Mouse (Mus musculus) kidney, postnatal 4 days (tissue): Measurements from ENCODE around the gene Gjb2.

Source experiments
- DNase-seq, 2 experiments: peaks; one replicate each; pipeline ENCODE4 v3.0.0; 2021; ENCODE audit warnings: mixed read lengths in 2 of 2

Gjb2 gene

DNA sequence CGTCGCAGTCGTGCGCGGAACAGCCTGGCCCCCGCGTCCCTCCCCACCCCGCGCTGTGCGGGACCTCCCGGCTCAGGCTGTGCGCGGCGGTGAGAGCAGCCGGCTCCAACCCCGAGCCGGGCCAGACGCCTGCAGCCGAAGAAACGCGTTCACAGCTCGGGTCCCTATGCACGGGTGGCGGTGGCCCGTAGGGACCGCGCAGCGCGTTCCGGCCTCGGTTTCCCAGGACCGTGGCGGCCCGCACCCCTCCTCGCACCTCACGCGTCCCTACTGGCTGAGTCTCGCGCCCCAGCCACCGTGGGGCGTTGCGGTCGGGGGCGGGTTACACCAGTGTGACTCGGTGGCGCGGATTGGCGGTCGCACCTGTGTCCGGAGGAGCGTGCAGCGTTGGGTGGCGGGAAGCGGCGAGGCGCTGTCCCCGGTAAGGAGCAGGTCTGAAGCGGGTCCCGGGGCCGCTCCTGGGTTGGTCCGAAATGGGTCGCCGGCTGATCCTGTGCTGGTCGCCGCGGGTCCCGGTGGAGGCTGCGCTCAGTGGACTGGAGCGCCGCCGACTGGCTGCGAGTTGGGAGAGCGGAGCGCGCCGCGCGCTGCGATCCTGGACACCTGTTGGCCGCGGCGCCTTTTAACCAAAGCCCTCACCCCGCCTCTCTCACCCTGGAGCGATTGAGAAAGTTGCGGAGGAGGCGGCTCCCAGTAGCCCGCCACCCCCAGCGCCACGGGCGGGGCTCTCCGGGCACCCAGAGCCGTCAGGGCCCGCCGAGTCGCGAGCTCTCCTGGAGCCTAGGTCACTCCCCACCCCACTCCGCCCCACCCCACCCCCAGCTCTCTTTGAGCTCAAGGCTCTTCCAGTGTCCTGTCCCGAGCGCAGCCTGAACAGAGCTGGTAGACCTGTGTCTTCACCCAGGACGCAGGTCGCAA, at the start of gene Gjb2:
Gene Gjb2, minus strand, starts transcription at position 597 of the 918 bp plus-strand sequence.
- DNase-seq = peak; percentile 65 to 82

DNA sequence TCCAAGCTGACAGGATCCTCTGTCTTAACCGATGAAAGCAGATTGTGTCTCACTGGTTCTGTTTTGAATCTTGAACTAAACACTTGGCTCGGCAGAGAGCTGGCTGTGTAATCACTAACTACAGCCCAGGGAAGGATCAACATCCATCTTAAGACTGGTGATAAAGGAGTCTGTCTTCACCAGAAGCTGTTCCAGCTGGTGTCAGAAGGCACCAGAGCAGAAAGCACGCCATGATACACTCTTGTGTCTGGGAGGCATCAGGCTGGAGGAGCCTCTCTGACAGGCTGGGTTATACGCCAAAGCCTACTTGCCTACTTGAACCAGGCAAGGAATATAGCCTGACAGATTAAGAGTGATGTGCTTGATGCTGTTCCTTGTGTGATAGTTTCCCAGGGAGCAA, 41.2 kb upstream of the Gjb2 start:
- no peak for DNase-seq

- DNase-seq = no peak
Measured at GRCm38 (mm10) chr14:57135265-57135664, 30.8 kb upstream of the Gjb2 start.

- peak; percentile 11 to 19 for DNase-seq
Measured at GRCm38 (mm10) chr14:57133161-57133661, 28.7 kb upstream of the Gjb2 start, which contains the start of gene Gjb6. Gene Gjb6, minus strand, starts transcription at chr14:57133611.

DNA sequence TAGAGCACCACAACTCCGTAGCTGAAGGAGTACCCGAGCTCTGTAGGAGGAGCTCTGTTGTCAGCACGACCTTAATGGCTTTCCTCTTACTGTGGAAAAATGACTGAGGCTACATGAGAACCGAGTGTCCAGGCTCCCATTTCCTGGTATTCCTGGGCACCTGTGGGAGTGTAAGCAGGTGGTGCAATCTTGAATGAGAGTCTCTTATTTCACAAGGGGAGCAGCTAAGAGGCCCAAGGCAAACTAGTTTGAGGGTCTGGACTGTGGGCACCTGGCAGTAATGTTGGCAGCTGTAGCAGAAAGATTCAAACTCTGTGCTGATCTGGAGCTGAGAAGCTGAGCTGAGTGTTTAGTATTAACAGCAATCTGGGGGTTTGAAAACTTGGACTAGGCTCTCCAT, 22.9 kb upstream of the Gjb2 start:
- no peak for DNase-seq

GRCm38 (mm10) chr14:57122295-57122694, 17.8 kb upstream of the Gjb2 start:
- DNase-seq = no peak

- peak; percentile 25 to 36 for DNase-seq
Measured at GRCm38 (mm10) chr14:57115823-57116544, 11.5 kb upstream of the Gjb2 start, which contains the start of gene Gm4491. Gene Gm4491, minus strand, starts transcription at chr14:57115883.

GRCm38 (mm10) chr14:57109194-57109593, 4.7 kb upstream of the Gjb2 start:
- peak in 1 of 2 experiments; percentile 41 for DNase-seq

- DNase-seq = no peak
Measured at GRCm38 (mm10) chr14:57107916-57108315, 3.4 kb upstream of the Gjb2 start.

GRCm38 (mm10) chr14:57107091-57107490, 2.6 kb upstream of the Gjb2 start:
- DNase-seq = peak in 1 of 2 experiments; percentile 45

DNA sequence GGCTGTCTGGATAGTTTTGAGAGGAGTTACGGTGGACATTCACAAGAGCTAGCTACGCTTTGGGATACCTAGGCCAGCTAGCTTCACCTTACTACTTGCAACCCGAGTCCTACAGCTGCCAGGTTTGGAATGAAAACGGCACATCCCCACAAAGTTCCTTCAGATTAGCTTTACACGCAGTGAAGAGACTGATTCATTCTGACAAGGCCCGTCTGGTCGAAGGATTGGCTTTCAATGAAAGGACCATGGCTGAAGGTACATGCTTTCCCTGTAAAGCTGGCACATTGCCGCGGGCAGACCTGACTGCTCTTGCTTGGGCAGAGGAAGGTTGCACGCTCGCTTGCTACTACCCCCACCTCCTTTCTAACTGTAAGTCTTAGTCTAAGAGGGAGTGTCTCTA, 1.2 kb upstream of the Gjb2 start:
- DNase-seq = peak; percentile 28 to 33

- peak in 1 of 2 experiments; percentile 16 for DNase-seq
Measured at GRCm38 (mm10) chr14:57105111-57105510, 609 bp upstream of the Gjb2 start.

GRCm38 (mm10) chr14:57103711-57104105, 794 bp downstream of the Gjb2 start:
- DNase-seq = peak in 1 of 2 experiments; percentile 18

DNA sequence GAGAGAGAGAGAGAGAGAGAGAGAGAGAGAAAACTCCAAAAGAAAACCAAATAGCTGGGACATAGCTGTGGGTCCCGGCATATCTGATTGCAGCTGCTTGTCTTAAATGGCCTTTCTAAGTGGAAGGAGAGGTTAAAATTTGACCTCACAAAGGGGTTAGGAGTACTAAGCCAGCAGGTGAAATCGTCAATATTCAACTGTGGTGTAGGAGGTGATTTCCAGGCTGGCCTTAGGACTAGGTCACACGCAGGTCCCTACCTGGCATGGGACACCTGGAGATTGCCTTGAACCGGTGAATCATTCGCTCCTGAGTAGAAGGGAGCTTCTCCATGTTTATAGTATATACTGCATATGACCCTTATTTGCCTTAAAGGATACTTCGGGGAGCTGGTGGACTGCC, 1.4 kb downstream of the Gjb2 start:
- no peak for DNase-seq

DNA sequence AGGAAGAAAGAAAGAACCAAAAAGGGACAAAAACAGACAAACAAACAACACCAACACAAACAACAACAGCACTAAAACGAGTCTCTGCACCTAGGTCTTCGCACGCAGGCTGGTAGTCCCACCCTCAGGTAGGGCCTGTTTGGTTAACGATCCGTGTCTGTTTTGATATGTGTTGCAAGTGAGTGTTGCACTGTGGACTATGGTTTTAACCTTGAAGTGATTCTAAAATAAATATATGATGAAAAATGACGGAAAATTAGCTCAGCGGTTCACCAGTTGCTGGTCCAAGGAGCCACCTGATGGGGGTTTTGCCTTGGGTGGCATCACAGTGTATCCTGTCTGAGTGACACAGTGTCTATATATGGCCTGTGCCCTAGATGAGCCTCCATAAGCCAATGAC, 2.9 kb downstream of the Gjb2 start:
- no peak for DNase-seq

DNA sequence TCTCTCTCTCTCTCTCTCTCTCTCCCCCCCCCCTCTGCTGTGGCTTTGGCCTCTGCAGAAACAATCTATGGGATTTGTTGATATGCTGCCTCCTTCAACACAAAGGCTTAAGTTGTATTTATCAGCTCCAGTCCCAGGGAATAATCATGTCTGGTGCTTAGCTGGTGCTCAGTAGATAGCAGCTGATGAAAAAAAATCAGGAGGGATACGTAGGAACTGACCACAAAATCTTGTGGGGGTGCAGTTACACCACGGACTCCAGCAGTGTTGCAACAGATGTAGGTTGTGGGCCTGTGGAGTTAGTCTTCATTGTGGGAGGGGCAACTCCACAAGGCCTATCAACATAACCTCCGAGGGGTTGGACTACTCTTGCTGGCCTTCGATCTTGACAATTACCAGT, 8.6 kb downstream of the Gjb2 start:
- DNase-seq = no peak

GRCm38 (mm10) chr14:57093029-57093428, 11.5 kb downstream of the Gjb2 start:
- peak; percentile 68 to 75 for DNase-seq

GRCm38 (mm10) chr14:57090001-57090400, 14.5 kb downstream of the Gjb2 start:
- DNase-seq = no peak

DNA sequence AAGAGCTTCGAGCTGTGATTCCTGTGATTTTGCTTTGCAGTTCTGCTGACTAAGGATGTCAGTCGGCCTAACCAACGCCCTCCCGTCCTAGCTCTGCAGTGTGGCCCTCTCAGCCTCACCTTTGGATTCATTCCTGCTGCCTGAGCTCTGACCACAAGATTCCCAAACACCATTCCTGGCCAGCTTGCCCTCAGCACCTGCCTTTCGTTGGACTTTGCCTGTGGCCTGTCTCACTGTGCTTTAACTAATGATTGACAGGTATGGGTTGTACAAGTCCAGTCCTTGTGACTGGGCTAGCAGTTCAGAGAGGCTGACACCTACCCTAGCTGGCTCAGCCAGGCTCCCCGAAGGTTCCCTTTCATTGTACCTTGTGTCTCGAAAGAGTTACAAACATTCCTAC, 15.4 kb downstream of the Gjb2 start:
- peak; percentile 27 to 64 for DNase-seq

DNA sequence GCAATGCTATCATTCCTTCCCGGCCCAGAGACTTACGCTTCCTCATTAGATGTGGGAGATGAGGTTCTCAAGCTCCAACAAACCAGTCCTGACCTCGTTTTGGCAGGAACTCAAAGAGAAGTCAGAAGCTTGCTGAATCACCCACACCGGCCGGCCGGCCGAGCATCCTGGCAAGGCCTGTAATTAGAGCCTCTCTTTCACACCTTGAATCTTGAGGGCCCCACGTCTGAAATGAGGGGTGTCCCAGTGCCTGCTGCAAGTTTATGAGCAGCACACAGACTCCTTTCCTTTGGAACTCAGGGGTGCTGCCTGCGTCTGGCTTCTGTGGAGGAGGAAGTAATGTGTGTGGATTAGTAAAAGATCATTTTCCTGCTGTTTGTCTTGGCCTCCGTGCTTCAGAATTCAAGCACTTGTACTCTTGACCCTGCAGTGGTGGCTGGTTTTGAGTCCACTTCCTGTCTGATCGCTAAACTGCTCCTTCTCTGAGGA, 20.3 kb downstream of the Gjb2 start:
- peak; percentile 30 to 53 for DNase-seq

DNA sequence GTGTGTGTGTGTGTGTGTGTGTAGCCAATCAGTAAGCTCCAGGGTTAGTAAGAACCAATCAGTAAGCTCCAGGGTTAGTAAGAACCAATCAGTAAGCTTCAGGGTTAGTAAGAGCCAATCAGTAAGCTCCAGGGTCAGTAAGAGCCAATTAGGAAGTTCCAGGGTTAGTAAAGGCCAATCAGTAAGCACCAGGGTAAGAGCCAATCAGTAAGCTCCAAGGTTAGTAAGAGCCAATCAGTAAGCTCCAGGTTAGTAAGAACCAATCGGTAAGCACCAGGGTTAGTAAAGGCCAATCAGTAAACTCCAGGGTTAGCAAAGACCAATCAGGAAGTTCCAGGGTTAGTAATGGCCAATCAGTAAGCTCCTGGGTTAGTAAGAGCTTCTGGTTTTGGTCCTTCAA, 21.6 kb downstream of the Gjb2 start:
- no peak for DNase-seq

GRCm38 (mm10) chr14:57075537-57075936, 29.0 kb downstream of the Gjb2 start:
- DNase-seq = peak in 1 of 2 experiments; percentile 18

DNA sequence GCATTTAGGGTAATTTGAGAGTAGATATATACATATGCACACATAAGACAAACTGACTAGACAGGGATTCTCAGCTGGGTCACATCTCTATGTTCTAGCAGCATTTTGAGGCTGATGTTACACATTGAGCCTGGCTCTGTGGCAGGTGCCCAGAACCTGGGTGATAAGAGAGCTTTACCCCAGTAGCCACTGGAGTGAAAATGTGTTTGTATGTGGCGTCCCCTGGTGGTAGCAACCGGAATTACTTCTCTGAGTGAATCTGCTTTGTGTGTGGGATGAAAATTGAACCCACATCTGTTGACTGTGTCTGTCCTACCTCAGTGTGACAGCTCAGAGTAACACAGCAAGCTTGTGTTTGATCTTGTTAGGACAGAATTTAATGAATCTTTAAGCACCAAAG, 34.6 kb downstream of the Gjb2 start:
- peak; percentile 54 to 60 for DNase-seq
